Mouse (Mus musculus) embryonic facial prominence, embryonic 14.5 days (tissue): ENCODE data around the gene Brd3. TPM values are rescaled to one million over a fixed set of nuclear protein-coding genes. Genes with fewer than 3 reads are reported as not detected.
"Not testable (repeated sequence)": the region's sequence is repeated elsewhere in the genome, so short reads cannot be mapped to it uniquely, and the experiment has no call there.

ENCODE experiments used
- ATAC-seq: fragments of 200-750 bp; cut with Nextera tagmentation; 2 replicates; pipeline ENCODE4 v1.8.0; 2017; ENCODE audit warnings: low read depth, moderate number of reproducible peaks, moderate TSS enrichment
- DNase-seq: peaks from one replicate; pipeline ENCODE4 v3.0.0-alpha.2; 2015; ENCODE audit warnings: low spot score
- H3K27ac ChIP-seq: fragments of 300-500 bp; sonication (generic); replicated peaks from 2 replicates; pipeline ENCODE4 v1.5.1; 2014; ENCODE audit warnings: low read depth, mild to moderate bottlenecking, low read length, moderate library complexity
- H3K27me3 ChIP-seq: fragments of 300-500 bp; sonication (generic); replicated peaks from 2 replicates; pipeline ENCODE4 v1.6.1; 2014; ENCODE audit warnings: low read length; ENCODE audit not compliant: control insufficient read depth, insufficient read depth
- H3K36me3 ChIP-seq: fragments of 300-500 bp; sonication (generic); 2 replicates; pipeline ENCODE4 v1.6.1; 2014; ENCODE audit warnings: low read length, mixed read lengths; ENCODE audit not compliant: control insufficient read depth, insufficient read depth
- H3K4me1 ChIP-seq: fragments of 300-500 bp; sonication (generic); 2 replicates; pipeline ENCODE4 v1.6.1; 2014; ENCODE audit warnings: antibody characterized with exemption, low read length; ENCODE audit not compliant: control insufficient read depth, insufficient read depth
- H3K4me2 ChIP-seq: fragments of 300-500 bp; sonication (generic); 2 replicates; pipeline ENCODE4 v1.6.1; 2014; ENCODE audit warnings: low read depth, mild to moderate bottlenecking, low read length, moderate library complexity, mixed read lengths
- H3K4me3 ChIP-seq: fragments of 300-500 bp; sonication (generic); 2 replicates; pipeline ENCODE4 v1.5.1; 2014; ENCODE audit warnings: low read depth, mild to moderate bottlenecking, low read length
- H3K9ac ChIP-seq: fragments of 300-500 bp; sonication (generic); 2 replicates; pipeline ENCODE4 v1.6.1; 2014; ENCODE audit warnings: low read depth, mild to moderate bottlenecking, low read length, moderate library complexity, mixed read lengths
- H3K9me3 ChIP-seq: fragments of 300-500 bp; sonication (generic); 2 replicates; pipeline ENCODE4 v1.6.1; 2016; ENCODE audit warnings: low read length; ENCODE audit not compliant: control insufficient read depth
- WGBS: fragments of 180-500 bp; shearing (Covaris S2); extraction: QIAGEN DNeasy Blood & Tissue Kit; methylation state at CpG from one replicate; pipeline ENCODE4 v1.1.7; 2014; 5-methylcytosine and 5-hydroxymethylcytosine counted together
- polyA plus RNA-seq: library from polyadenylated mRNA; unstranded; fragments of >200 nt; fragmentation: Nextera tagmentation; extraction: Ambion mirVana; gene quantifications from 2 replicates; pipeline ENCODE4 v1.2.1, GENCODE M21; 2014

Gene Brd3
- polyA plus RNA-seq: 131 and 137 TPM in 2 replicates

DNA sequence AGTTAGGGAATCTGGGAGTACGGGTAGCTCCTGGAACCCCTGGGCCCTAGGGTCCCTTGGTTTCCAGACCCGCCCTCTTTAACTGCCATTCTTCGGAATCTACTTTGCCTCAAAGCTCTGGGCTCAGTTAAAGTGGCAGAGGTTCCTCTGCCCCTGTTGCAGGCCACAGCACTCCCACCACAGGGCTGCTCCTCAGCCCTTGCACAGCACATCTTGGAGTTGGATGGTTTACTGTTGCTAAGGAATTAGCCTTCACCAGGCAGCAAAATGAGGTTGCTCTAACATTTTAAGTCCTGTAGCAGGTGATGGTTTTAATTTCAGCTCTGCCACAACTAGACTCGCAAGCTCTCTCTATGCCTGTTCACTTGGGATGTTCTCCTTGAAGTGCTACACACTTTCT lies at the start of gene Brd3:
Gene Brd3, minus strand, starts transcription at position 101 of the 400 bp plus-strand sequence.
- H3K27me3 ChIP-seq: no peaks in the 10 kb centered on the region
- 61% methylated on average over 4 of the region's 4 CpGs for WGBS
- ATAC-seq: no peak
- no peak for DNase-seq
- H3K4me3 ChIP-seq: no peak within 1 kb of the TSS
- H3K4me2 ChIP-seq: no peak within 1 kb of the TSS
- H3K36me3 ChIP-seq: no peaks in the 10 kb centered on the region
- H3K9ac ChIP-seq: no peak within 1 kb of the TSS
- H3K27ac ChIP-seq: no peak within 1 kb of the TSS
- peaks cover 13% of the 10 kb centered on the region for H3K4me1 ChIP-seq
- H3K9me3 ChIP-seq: no peaks in the 10 kb centered on the region

DNA sequence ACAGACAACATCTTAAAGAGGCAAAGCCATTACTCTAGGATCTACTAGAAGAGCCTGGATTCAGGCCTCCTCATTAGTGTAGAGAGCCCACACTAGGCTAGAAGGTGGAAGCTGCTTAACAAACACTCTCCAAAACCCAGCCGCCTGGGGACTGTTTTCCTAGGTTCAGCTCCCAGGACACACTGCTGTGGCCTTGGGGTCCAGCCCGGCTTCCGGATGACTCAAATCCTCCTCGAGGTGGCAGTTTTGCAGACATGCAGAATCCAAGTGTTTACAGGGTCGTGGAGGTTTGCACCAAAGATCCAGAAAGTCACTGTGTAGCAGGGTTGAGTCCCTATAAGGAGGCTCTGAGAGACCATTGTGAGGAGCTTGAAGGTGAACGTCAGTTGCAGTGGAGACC lies 49.5 kb upstream of the Brd3 start:
- H3K4me2 ChIP-seq: no peak overlapping the region
- WGBS: 81% methylated on average over 6 of the region's 6 CpGs
- no peak for ATAC-seq

DNA sequence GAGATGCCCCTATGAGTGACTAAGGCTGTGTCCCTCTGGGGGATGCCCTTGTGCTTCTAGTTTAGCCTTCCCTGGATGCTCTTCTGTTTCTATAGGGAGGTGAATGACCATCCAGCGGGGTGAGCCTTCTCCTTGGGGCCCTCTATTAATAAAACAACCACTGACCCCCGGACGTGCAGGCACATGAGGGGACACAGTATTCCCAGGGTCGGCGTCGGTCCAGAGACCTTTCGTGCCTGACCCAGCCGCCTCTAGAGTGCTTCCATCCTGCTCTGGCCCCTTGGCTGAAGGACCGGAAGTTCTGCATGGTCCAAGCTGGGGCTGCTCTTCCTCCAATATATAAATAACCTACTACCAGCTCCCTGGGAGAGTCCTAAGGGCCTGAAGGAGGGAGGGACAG lies 46.8 kb upstream of the Brd3 start:
- Histone ChIP-seq H3K27ac (no peak overlapping the region), H3K4me1 (peaks cover 6% of the 10 kb centered on the region)

More for the DNA sequence above, 49.5 kb upstream of the Brd3 start:
- Histone ChIP-seq H3K27ac (no peak overlapping the region), H3K4me3 (no peak overlapping the region), H3K4me1 (peaks cover 6% of the 10 kb centered on the region), H3K9me3 (no peaks in the 10 kb centered on the region), H3K36me3 (no peaks in the 10 kb centered on the region), H3K9ac (no peak overlapping the region), H3K27me3 (no peaks in the 10 kb centered on the region)
- no peak for DNase-seq

DNA sequence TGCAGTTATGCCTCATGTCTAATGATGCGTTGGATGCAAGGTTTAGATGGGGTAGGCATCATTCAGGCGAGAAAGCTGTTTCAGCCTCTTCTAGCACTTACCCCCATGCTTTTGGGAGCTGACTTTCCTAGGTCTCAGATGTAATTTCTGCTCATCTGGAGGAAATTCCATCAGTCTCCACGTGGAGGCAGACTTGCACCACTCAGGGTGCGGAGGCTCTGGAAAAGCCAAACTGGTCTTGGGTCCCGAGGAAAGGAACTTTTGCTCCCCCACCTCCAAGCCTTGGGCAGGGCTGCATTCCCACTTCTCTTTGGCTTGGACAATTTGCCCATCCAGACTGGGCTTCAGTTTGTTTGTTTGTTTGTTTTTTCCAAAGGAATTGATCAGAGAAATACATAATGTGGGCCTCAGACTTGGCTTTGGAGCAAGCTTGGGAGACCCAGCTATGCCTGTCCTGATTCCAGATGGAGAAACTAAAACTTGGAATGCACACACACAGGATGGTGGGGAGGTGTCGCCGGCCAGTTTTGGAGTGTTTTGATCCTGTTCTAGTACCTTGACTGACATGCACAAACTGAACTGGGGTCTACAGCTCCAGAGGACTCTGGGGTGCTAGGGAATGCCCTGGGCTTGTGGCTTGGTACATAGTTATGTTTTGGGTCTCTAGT lies 45.3 kb upstream of the Brd3 start:
- H3K27me3 ChIP-seq: no peaks in the 10 kb centered on the region
- no peak overlapping the region for H3K4me3 ChIP-seq
- H3K27ac ChIP-seq: no peak overlapping the region
- WGBS: 11% methylated on average over 7 of the region's 7 CpGs
- H3K36me3 ChIP-seq: no peaks in the 10 kb centered on the region
- H3K4me2 ChIP-seq: no peak overlapping the region
- ATAC-seq (no peak), DNase-seq (peak; percentile 77)
- H3K9me3 ChIP-seq: 0 out of 2 replicates have a peak, but pooled peaks cover 6% of the 10 kb centered on the region
- H3K9ac ChIP-seq: no peak overlapping the region
- H3K4me1 ChIP-seq: peaks cover 6% of the 10 kb centered on the region

More for the DNA sequence above, 46.8 kb upstream of the Brd3 start:
- H3K4me2 ChIP-seq: no peak overlapping the region
- no peaks in the 10 kb centered on the region for H3K36me3 ChIP-seq
- no peaks in the 10 kb centered on the region for H3K27me3 ChIP-seq
- no peak overlapping the region for H3K4me3 ChIP-seq
- no peak overlapping the region for H3K9ac ChIP-seq
- H3K9me3 ChIP-seq: no peaks in the 10 kb centered on the region
- no peak for DNase-seq
- 80% methylated on average over 9 of the region's 9 CpGs for WGBS
- ATAC-seq: no peak

DNA sequence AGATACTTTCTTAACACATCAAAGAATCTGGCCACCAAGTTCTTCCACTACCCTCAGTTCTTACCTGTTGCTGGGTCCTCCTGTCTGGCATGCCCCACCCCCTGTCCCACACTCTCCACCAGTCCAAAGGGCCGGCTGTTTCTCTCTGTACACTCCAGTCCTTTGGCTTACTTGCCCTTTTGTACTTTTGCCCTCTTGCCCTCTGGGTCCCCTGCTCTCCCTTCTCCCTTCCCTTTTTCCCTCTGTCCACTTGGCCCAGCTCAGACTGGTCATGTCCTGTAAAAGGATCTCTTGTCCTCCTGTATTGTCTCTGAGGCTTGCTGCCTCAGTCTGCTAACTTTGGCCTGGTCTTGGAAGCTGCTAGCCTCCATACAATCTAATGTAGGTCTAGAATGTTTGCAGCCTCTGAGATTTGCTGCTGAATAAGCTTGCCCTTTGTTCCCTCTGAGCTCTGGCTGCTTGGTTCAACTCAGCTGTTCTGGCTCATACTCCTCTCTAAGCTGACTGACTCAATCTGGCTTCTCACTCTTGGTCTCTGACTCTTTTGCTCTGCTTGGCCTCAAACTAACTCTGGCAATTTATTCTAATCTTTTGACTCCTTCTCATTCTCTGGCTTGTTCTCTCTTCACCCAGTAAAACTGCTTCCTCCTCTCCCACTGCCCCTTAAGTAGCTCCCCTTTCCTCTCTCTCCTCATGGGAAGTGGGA lies 41.4 kb upstream of the Brd3 start:
- Histone ChIP-seq H3K27me3 (no peaks in the 10 kb centered on the region), H3K36me3 (no peaks in the 10 kb centered on the region), H3K9me3 (0 out of 2 replicates have a peak, but pooled peaks cover 6% of the 10 kb centered on the region), H3K4me2 (no peak overlapping the region), H3K4me1 (peaks cover 6% of the 10 kb centered on the region), H3K27ac (no peak overlapping the region), H3K9ac (no peak overlapping the region), H3K4me3 (no peak overlapping the region)
- 65% methylated on average over 1 of the region's 1 CpGs for WGBS
- DNase-seq (no peak), ATAC-seq (no peak)

DNA sequence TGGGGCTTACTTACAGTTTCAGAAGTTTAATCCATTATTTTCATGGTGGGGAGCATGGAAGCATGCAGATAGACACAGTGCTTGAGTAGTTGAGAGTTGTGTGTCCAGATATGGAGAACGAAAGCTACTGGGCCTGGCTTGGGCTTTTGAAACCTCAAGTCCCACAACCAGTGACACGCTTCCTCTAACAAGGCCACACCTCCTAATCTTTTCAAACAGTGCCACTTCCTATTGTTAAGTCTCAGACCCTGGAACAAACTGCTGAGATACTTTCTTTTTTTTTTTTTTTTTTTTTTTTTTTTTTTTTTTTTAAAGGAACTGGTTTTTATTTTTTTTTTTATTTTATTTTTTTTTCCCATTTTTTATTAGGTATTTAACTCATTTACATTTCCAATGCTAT lies 40.5 kb upstream of the Brd3 start:
- DNase-seq: no peak
- H3K4me3 ChIP-seq: no peak overlapping the region
- 100% methylated on average over 2 of the region's 2 CpGs for WGBS
- H3K27ac ChIP-seq: no peak overlapping the region
- no peak overlapping the region for H3K4me2 ChIP-seq
- H3K9ac ChIP-seq: no peak overlapping the region
- no peaks in the 10 kb centered on the region for H3K27me3 ChIP-seq
- ATAC-seq: no peak
- H3K4me1 ChIP-seq: peaks cover 2% of the 10 kb centered on the region
- H3K36me3 ChIP-seq: no peaks in the 10 kb centered on the region
- H3K9me3 ChIP-seq: 0 out of 2 replicates have a peak, but pooled peaks cover 6% of the 10 kb centered on the region

DNA sequence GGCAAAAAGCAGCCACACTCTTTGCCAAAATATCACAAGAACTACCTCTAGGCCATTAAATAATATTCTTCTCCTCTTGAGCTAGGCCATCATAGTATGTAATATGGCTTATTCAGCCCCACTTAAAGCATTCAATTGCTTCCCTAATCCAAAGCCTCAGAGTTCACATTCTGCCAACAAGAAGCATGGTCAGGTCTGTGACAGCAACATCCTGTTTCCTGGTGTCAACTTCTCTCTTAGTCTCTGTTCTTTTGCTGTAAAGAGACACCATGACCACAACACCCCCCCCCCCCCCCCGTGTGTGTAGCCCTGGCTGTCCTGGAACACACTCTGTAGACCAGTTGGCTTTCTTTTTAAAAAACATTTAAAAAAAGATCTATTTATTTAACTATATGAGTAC lies 39.9 kb upstream of the Brd3 start:
- Histone ChIP-seq H3K9ac (no peak overlapping the region), H3K36me3 (no peaks in the 10 kb centered on the region), H3K4me2 (no peak overlapping the region), H3K9me3 (0 out of 2 replicates have a peak, but pooled peaks cover 6% of the 10 kb centered on the region), H3K4me1 (no peaks in the 10 kb centered on the region), H3K27me3 (no peaks in the 10 kb centered on the region), H3K4me3 (no peak overlapping the region), H3K27ac (no peak overlapping the region)
- DNase-seq (no peak), ATAC-seq (no peak)
- 70% methylated on average over 1 of the region's 1 CpGs for WGBS

DNA sequence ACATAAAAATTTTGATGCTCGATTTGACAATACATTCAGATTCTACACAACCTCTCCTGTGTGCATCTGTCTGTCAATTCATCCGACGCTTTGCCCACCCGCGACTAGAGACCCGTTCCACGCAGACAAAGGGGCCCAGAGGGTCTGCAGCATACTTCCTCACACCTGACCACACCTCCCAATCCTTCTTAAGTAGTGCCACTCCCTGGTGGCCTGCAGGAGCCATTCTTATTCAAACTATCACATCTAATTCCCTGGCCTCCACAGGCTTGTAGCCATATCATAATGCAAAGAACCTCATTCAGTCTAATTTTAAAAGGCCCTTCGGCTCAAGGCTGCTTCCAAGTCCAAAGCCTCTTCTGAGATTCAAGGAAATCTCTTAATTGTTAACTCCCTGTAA lies 38.6 kb upstream of the Brd3 start:
- not testable (repeated sequence) for H3K36me3 ChIP-seq, H3K9ac ChIP-seq, ATAC-seq, H3K4me2 ChIP-seq, DNase-seq, H3K27me3 ChIP-seq, H3K9me3 ChIP-seq, H3K27ac ChIP-seq, H3K4me1 ChIP-seq, H3K4me3 ChIP-seq
- 91% methylated on average over 8 of the region's 8 CpGs for WGBS
